Mouse (Mus musculus): ENCODE results near the gene Usp39. TPM values are rescaled to one million over a fixed set of nuclear protein-coding genes. Genes with fewer than 3 reads are reported as not detected.

Gene Usp39
- polyA plus RNA-seq, 1 experiment: 53.7 TPM

GRCm38 (mm10) chr6:72367460-72367974, 22.5 kb upstream of the Usp39 start:
- 76% methylated on average over 4 of the region's 4 CpGs for WGBS
- Histone ChIP-seq H3K4me3 (replicated peaks; ENCODE audit: control insufficient read depth, low read depth, low read length) (no peak overlapping the region), H3K27ac (ENCODE audit: control insufficient read depth, insufficient read depth, low read depth, low read length, poor library complexity) (no peak overlapping the region), H3K4me1 (ENCODE audit: control insufficient read depth, insufficient read depth, low read length) (peaks cover 2% of the 10 kb centered on the region; the same call in 1 of the 2 replicates)
- TF ChIP-seq POLR2A (IDR thresholded peaks at IDR 0.05; ENCODE audit: borderline replicate concordance, control insufficient read depth, low read depth, low read length): no peak
- TF ChIP-seq CTCF (IDR thresholded peaks at IDR 0.05; ENCODE audit: control insufficient read depth, insufficient read depth, low read length): no peak

- TF ChIP-seq POLR2A (IDR thresholded peaks at IDR 0.05; ENCODE audit: borderline replicate concordance, control insufficient read depth, low read depth, low read length) (no peak), CTCF (IDR thresholded peaks at IDR 0.05; ENCODE audit: control insufficient read depth, insufficient read depth, low read length) (no peak)
- no peak within 1 kb of the TSS for H3K27ac ChIP-seq (ENCODE audit: control insufficient read depth, insufficient read depth, low read depth, low read length, poor library complexity)
- WGBS: 74% methylated on average over 4 of the region's 4 CpGs
- peaks cover 2% of the 10 kb centered on the region; the same call in 1 of the 2 replicates for H3K4me1 ChIP-seq (ENCODE audit: control insufficient read depth, insufficient read depth, low read length)
- H3K4me3 ChIP-seq (replicated peaks; ENCODE audit: control insufficient read depth, low read depth, low read length): no peak within 1 kb of the TSS
Observed at GRCm38 (mm10) chr6:72366844-72367443, 22.0 kb upstream of the Usp39 start, which contains the start of gene Rnf181. TSS of gene Rnf181 (minus strand) at chr6:72366956.

- peaks cover 3% of the 10 kb centered on the region; the same call in 1 of the 2 replicates for H3K4me1 ChIP-seq (ENCODE audit: control insufficient read depth, insufficient read depth, low read length)
- TF ChIP-seq CTCF (IDR thresholded peaks at IDR 0.05; ENCODE audit: control insufficient read depth, insufficient read depth, low read length) (no peak), POLR2A (IDR thresholded peaks at IDR 0.05; ENCODE audit: borderline replicate concordance, control insufficient read depth, low read depth, low read length) (no peak)
- WGBS: 57% methylated on average over 3 of the region's 3 CpGs
- H3K27ac ChIP-seq (ENCODE audit: control insufficient read depth, insufficient read depth, low read depth, low read length, poor library complexity): no peak overlapping the region
- H3K4me3 ChIP-seq (replicated peaks; ENCODE audit: control insufficient read depth, low read depth, low read length): no peak overlapping the region
Observed at GRCm38 (mm10) chr6:72366304-72366703, 21.3 kb upstream of the Usp39 start.

- Histone ChIP-seq H3K4me1 (ENCODE audit: control insufficient read depth, insufficient read depth, low read length) (peaks cover 3% of the 10 kb centered on the region; the same call in 1 of the 2 replicates), H3K27ac (ENCODE audit: control insufficient read depth, insufficient read depth, low read depth, low read length, poor library complexity) (no peak overlapping the region), H3K4me3 (replicated peaks; ENCODE audit: control insufficient read depth, low read depth, low read length) (no peak overlapping the region)
- 64% methylated on average over 6 of the region's 6 CpGs for WGBS
- TF ChIP-seq CTCF (IDR thresholded peaks at IDR 0.05; ENCODE audit: control insufficient read depth, insufficient read depth, low read length): no peak
- no peak for TF ChIP-seq POLR2A (IDR thresholded peaks at IDR 0.05; ENCODE audit: borderline replicate concordance, control insufficient read depth, low read depth, low read length)
Observed at GRCm38 (mm10) chr6:72364985-72365384, 20.0 kb upstream of the Usp39 start.

GRCm38 (mm10) chr6:72364009-72364408, 19.0 kb upstream of the Usp39 start:
- H3K27ac ChIP-seq (ENCODE audit: control insufficient read depth, insufficient read depth, low read depth, low read length, poor library complexity): no peak overlapping the region

GRCm38 (mm10) chr6:72362132-72363028, 17.4 kb upstream of the Usp39 start:
- TF ChIP-seq CTCF (IDR thresholded peaks at IDR 0.05; ENCODE audit: control insufficient read depth, insufficient read depth, low read length) (0 out of 2 replicates have a peak, but pooled peaks have one; percentile 27), POLR2A (IDR thresholded peaks at IDR 0.05; ENCODE audit: borderline replicate concordance, control insufficient read depth, low read depth, low read length) (peak; percentile 75)
- Histone ChIP-seq H3K4me1 (ENCODE audit: control insufficient read depth, insufficient read depth, low read length) (peaks cover 3% of the 10 kb centered on the region; the same call in 1 of the 2 replicates), H3K27ac (ENCODE audit: control insufficient read depth, insufficient read depth, low read depth, low read length, poor library complexity) (peak overlapping the region; percentile 85), H3K4me3 (replicated peaks; ENCODE audit: control insufficient read depth, low read depth, low read length) (peak overlapping the region; percentile 91)
- WGBS: under 1% methylated on average over 42 of the region's 42 CpGs

More at GRCm38 (mm10) chr6:72364009-72364408, 19.0 kb upstream of the Usp39 start:
- peaks cover 3% of the 10 kb centered on the region; the same call in 1 of the 2 replicates for H3K4me1 ChIP-seq (ENCODE audit: control insufficient read depth, insufficient read depth, low read length)
- WGBS: 40% methylated on average over 7 of the region's 7 CpGs
- TF ChIP-seq CTCF (IDR thresholded peaks at IDR 0.05; ENCODE audit: control insufficient read depth, insufficient read depth, low read length) (peak; percentile 46; the same call in 1 of the 2 replicates), POLR2A (IDR thresholded peaks at IDR 0.05; ENCODE audit: borderline replicate concordance, control insufficient read depth, low read depth, low read length) (no peak)
- no peak overlapping the region for H3K4me3 ChIP-seq (replicated peaks; ENCODE audit: control insufficient read depth, low read depth, low read length)

- H3K27ac ChIP-seq (ENCODE audit: control insufficient read depth, insufficient read depth, low read depth, low read length, poor library complexity): no peak overlapping the region
- H3K4me1 ChIP-seq (ENCODE audit: control insufficient read depth, insufficient read depth, low read length): peaks cover 1% of the 10 kb centered on the region; the same call in 1 of the 2 replicates
- TF ChIP-seq CTCF (IDR thresholded peaks at IDR 0.05; ENCODE audit: control insufficient read depth, insufficient read depth, low read length): no peak
- TF ChIP-seq POLR2A (IDR thresholded peaks at IDR 0.05; ENCODE audit: borderline replicate concordance, control insufficient read depth, low read depth, low read length): no peak
- WGBS: 37% methylated on average over 5 of the region's 5 CpGs
- H3K4me3 ChIP-seq (replicated peaks; ENCODE audit: control insufficient read depth, low read depth, low read length): peak overlapping the region; percentile 30
Observed at GRCm38 (mm10) chr6:72361121-72361551, 16.2 kb upstream of the Usp39 start.

- WGBS: 91% methylated on average over 7 of the region's 7 CpGs
- Histone ChIP-seq H3K4me3 (replicated peaks; ENCODE audit: control insufficient read depth, low read depth, low read length) (no peak overlapping the region), H3K4me1 (ENCODE audit: control insufficient read depth, insufficient read depth, low read length) (peaks cover 1% of the 10 kb centered on the region; the same call in 1 of the 2 replicates), H3K27ac (ENCODE audit: control insufficient read depth, insufficient read depth, low read depth, low read length, poor library complexity) (no peak overlapping the region)
- TF ChIP-seq POLR2A (IDR thresholded peaks at IDR 0.05; ENCODE audit: borderline replicate concordance, control insufficient read depth, low read depth, low read length) (no peak), CTCF (IDR thresholded peaks at IDR 0.05; ENCODE audit: control insufficient read depth, insufficient read depth, low read length) (no peak)
Observed at GRCm38 (mm10) chr6:72360599-72360935, 15.6 kb upstream of the Usp39 start.

All from bone marrow, adult 2 months (tissue).